Mouse (Mus musculus): ENCODE data around the gene Tmem63a.

DNA sequence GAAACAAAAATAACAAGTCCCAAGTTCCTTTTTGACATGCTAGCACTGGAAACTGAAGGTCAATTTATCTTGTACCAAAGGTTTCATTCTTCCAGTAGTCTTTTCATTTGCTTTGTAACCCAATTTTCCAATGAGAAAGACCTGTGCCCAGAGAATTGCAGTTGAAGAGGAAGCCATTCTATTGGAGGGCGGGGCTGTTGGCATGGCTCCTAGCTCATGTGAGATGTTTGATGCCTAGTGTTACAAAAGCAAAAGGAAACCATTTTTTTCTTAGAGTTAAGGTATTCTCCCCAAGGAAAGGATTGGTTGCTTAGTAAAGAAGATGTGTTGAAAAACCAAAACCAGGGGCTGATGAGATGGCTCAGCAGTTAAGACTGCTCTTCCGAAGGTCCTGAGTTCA, 66.1 kb downstream of the Tmem63a start:
- no peak for TF ChIP-seq CTCF (IDR thresholded peaks at IDR 0.05; ENCODE audit: low read depth, low read length)
- no peak for TF ChIP-seq POLR2A (IDR thresholded peaks at IDR 0.05; ENCODE audit: borderline replicate concordance, low read depth, low read length)

Data from bone marrow macrophage, adult 2 months (primary cell).